Mouse (Mus musculus): ENCODE measurements around the gene Atp23. TPM values are rescaled to one million over a fixed set of nuclear protein-coding genes. Genes with fewer than 3 reads are reported as not detected.
A peak's percentile ranks its signal among the peaks of the same experiment; 100 is the strongest.

The Atp23 gene
- 1 to 10 TPM; 7.4 to 8.9 TPM for total RNA-seq (2021)
- long read RNA-seq, transcript Atp23-202 (6 exons, 1,043 nt) = major isoform, 5 of 8 reads
- long read RNA-seq, partial matches to known transcripts = 1 of 8 reads
- long read RNA-seq, other reads (novel, unspliced or antisense) = 2 of 8 reads

DNA sequence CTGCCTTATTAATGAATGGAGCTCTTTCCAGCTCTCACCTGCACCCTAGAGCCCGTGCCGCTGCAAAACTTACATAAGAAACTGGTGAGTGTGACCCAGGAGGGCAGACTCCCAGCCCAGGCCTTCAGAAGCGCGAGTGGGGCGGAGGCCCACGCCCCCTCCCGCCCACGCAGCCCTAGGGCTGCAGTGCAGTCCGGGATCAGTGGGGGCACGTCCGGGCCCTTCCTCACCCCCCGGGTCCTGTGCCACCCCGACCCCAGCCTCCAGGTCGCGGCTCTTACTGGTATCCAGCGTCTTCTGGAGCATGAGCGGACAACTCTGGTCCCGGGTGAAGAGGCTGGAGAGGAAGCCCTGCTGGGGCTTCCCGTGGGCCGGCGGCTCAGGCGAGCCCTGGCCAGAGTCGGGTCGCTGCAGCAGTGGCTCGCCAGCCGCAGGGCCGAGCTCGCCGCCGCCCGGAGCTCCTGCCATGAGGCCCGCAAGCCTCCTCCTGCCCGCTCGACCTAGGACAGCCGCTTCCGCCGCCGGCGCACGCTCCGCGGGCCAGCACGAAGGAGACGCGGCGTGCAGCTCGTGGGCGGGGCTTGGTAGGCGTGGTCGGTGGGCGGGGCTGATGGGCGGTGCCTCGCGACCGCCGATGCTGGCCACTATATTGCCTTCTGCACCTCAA lies at the start of gene Atp23:
Atp23 (minus strand) TSS at position 535 of the 667 bp plus-strand sequence.
- peak; percentile 85 to 91 for DNase-seq (ENCODE audit: low spot score in 2 of 2)

- no peak for DNase-seq (ENCODE audit: low spot score in 2 of 2)
Measured at GRCm38 (mm10) chr10:126950572-126950971, 49.4 kb upstream of the Atp23 start.

GRCm38 (mm10) chr10:126949824-126950223 lies 48.7 kb upstream of the Atp23 start:
- no peak for DNase-seq (ENCODE audit: low spot score in 2 of 2)

GRCm38 (mm10) chr10:126945531-126945930 lies 44.4 kb upstream of the Atp23 start:
- DNase-seq (ENCODE audit: low spot score in 2 of 2) = no peak

- DNase-seq (ENCODE audit: low spot score in 2 of 2) = no peak
Measured at GRCm38 (mm10) chr10:126940949-126941348, 39.8 kb upstream of the Atp23 start.

GRCm38 (mm10) chr10:126935556-126936381 lies 34.6 kb upstream of the Atp23 start:
- DNase-seq (ENCODE audit: low spot score in 2 of 2) = peak; percentile 59 to 84

- DNase-seq (ENCODE audit: low spot score in 2 of 2) = no peak
Measured at GRCm38 (mm10) chr10:126935121-126935520, 34.0 kb upstream of the Atp23 start.

GRCm38 (mm10) chr10:126934561-126934960 lies 33.4 kb upstream of the Atp23 start:
- DNase-seq (ENCODE audit: low spot score in 2 of 2) = no peak

DNA sequence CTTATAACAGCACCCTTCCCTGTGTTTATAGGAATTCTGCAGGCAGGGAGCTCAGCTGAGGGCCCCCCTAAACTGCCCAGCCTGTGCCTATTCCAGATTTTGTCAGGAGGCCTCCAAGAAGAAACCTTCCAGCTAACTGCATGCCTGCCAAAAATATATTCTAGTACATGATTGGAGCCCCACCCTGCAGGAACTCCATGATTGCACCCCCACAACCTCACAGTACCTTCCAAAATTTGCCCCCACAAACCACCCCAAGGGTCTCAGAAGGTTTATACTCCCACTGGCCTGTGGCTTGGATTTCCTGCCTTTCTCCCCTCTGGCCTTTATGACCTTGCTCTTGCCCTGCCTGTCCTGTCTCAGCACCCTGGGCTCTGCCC lies 30.6 kb upstream of the Atp23 start:
- no peak for DNase-seq (ENCODE audit: low spot score in 2 of 2)

DNA sequence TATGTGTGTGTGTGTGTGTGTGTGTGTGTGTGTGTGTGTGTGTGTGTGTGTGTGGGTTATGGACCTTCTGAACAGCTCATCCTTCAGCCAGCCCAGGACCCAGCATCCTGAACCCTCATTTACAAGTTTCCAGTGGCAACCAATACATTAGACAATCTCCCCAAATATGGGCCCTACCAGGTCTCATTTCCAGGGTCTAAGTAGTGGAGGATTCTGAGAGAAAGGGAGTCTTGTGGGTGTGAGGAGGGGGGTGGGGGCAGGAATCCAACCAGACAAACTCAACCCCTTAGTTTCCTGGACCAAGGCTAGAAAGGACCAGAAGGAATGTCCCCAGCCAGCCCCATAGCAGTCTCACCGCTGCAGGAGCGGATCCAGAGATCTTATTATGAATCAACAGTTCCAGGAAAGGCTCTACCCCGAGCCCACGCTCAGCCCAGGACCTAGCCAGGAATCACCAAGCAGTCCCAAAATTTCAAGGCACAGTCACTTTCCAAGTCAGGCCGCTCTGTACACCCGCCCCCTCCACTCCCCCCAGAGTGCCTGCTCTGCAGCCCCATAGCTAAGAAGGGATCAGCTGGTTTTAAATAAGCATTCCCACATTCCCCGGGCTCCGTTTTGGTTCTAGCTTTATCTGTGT lies 30.1 kb upstream of the Atp23 start:
- DNase-seq (ENCODE audit: low spot score in 2 of 2) = peak in 1 of 2 experiments; percentile 44

DNA sequence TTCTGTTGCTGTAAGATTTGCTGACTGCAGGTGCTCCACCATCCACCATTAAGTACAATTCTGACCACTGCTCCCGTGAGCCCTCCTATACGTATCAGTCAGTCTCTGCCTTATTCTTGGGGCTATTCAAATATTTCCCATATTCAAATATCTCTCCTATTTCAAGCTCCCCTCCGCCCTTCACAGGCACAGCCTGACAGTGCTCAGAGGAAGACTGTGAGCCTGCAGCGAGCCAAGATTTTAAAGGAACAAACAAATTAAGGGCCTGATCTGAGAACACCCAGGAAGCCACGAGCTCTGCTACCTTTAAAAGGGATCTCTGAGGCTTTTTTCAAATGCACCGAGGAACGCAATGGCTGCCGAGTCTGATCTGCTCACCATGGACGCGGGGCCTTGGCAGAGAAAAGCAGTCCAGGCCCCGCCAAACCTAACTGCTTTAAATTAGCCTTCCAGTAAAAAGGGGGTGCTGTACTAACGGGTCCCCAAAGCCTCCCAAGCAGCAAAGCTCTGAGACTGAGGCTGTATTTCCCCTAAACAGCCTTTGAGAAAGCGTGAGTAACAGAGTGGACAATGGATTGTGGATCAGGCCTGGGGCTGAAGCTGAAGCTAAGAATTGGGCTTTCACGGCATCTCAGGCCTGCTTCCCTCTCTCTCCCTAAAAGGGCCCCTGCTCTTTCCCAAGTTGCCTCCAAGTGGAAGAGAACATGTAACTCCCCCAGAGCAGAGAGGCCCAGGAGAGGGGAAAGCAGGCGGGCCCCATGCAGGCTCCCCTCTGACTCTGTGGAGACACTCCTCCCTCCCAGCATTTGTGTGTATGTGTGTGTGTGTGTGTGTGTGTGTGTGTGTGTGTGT lies 29.3 kb upstream of the Atp23 start:
- peak in 1 of 2 experiments; percentile 30 for DNase-seq (ENCODE audit: low spot score in 2 of 2)

- no peak for DNase-seq (ENCODE audit: low spot score in 2 of 2)
Measured at GRCm38 (mm10) chr10:126929543-126929942, 28.4 kb upstream of the Atp23 start.

DNA sequence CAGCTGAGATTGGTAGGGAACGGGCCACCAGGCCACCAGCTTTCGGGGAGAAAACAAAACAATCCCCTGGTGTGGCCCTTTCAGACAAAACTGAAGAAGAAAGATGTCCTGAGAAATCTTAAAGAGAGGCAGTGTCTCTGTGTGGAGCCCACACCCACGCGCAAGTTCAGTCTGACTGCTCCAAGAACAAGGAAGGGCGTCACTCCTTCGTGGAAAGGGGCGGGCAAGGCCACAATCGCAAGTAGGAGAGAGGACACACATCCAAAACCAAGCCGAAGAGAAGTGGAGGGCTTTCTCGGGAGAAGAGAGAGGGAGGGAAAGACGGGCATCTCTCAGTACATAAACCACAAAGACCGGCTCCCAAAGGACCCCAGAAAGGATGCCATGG lies 27.7 kb upstream of the Atp23 start:
- DNase-seq (ENCODE audit: low spot score in 2 of 2) = no peak

GRCm38 (mm10) chr10:126928011-126928818 lies 27.1 kb upstream of the Atp23 start:
- DNase-seq (ENCODE audit: low spot score in 2 of 2) = peak; percentile 70 to 86

GRCm38 (mm10) chr10:126927101-126927961 lies 26.2 kb upstream of the Atp23 start:
- peak in 1 of 2 experiments; percentile 61 for DNase-seq (ENCODE audit: low spot score in 2 of 2)

- DNase-seq (ENCODE audit: low spot score in 2 of 2) = peak in 1 of 2 experiments; percentile 46
Measured at GRCm38 (mm10) chr10:126925391-126925790, 24.2 kb upstream of the Atp23 start.

DNA sequence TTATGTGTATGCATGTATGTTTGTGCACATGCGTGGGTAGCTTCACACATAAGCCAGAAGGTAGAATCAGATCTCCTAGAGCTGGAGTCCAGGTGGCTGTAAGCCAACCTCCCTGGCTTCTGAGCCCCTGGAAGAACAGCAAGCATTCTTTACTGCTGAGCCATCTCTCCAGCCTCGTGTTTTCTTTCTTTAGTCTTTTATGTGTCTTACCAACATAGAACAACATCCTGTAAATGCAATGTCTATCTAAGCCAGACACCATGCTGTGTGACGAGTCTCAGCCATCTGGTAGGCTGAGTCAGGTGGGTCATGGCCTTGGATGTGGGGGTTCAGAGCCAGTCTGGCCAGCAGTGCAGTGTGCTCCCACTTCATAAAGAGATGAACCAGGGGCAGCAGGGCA lies 22.9 kb upstream of the Atp23 start:
- DNase-seq (ENCODE audit: low spot score in 2 of 2) = peak in 1 of 2 experiments; percentile 32

DNA sequence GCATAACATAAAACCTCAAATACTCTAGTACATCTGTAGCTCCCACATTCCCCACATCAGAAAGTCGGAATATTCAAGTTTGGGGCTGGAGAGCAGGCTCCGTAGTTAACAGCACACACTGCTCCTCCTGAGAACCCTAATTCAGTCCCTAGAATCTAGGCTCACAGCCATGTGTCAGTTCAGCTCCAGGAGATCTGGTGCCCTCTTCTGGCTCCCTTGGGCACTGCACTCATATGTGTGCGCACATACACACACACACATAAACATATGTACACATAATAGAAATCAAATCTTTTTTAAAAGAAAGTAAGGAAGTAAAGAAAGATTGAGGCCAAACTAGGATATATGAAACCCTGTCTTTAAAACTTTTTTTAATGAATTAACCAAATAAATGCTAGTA lies 19.1 kb upstream of the Atp23 start:
- no peak for DNase-seq (ENCODE audit: low spot score in 2 of 2)

- peak; percentile 91 to 97 for DNase-seq (ENCODE audit: low spot score in 2 of 2)
Measured at GRCm38 (mm10) chr10:126919067-126919466, 17.9 kb upstream of the Atp23 start.

Data from layer of hippocampus, adult 18-20 months (tissue).